Mouse (Mus musculus) T-cell, adult 2 months (primary cell): ENCODE results near the gene Cluh.

Source experiments
- DNase-seq: peaks from one replicate; pipeline ENCODE4 v3.0.0; 2022; ENCODE audit warnings: low spot score

The Cluh gene

DNA sequence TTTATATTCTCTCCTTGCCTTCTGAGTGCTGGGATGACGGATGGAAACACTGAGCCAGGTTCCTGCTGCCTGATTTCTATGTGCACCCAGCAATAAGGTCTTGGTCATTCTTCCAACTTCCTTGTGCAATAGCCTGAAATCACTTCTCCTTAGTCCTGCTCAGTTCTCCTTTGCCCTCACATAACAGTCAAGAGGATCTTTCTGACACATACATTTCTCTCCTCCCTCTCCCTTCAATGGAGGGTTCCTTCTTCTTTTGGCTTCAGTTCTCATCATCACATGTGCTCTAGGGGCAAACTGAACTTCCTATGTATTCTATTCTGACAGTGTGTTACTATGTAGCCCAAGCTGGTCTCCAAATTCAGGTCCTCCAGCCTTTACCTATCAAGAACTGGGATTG lies 1.3 kb upstream of the Cluh start:
- no peak for DNase-seq

DNA sequence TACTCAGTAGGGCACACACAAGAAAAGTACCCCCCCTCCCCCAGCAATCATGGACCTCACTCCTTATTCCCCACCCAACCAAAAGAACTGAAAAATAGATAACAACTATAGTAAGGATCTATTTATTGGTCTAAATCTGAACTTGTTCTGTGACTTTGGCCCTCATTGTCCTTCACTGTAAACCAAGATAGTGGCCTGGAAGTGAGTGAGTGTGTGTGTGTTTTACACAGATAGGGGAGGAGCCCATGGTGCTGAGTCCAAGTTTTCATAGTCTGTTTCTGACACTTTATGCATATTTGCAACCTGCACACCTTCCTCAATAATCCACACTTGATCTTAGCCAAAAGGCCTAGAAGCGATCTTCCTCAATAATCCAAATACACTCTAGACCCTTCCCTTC lies 619 bp upstream of the Cluh start:
- DNase-seq: no peak

DNA sequence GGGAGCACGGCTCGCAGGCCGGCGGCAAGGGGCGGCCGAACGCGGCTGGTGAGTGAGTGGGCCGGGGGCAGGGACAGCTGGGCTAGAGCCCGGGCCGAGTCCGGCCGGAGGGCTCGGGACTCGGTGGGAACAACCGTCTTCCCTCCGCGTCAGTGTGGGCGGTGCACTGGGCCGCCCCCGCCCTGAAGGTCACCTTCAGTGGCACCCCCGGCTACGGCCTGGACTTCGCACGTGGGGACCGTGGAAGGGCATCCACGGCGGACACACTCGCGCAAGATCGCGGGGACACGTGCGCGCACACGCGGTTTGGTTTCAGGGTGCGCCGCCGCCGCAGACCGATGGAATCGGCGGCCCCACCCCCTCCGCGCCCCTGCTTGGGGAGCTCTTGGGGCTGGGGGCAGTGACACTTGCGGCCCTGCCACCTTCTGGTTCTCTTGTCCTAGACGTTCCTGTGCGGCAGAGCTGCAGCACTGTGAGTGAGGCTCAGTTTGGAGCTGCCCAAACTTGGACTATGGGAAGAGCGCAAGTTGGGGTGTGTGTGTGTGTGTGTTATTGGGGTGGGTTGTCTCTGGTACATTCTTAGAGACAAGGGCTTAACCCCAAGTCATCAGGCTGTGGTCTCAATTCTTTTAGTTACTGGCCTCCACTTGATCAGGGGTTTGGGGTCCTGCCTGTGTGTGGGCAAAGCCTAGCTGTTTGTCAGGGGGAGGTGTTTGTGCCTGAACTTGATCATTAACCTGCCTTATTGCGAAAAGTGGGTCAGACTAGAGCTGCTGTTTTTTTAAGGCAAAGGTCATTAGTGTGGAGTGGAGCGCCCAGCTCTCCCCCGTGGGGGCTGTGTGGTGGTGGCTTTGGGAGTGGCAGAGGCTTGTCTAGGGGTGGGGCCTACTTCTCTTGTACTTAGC lies 604 bp downstream of the Cluh start:
- DNase-seq: peak; percentile 20

GRCm38 (mm10) chr11:74650576-74651100 lies 1.3 kb downstream of the Cluh start:
- no peak for DNase-seq

GRCm38 (mm10) chr11:74652791-74653191 lies 3.5 kb downstream of the Cluh start:
- DNase-seq: no peak

GRCm38 (mm10) chr11:74653385-74653784 lies 4.1 kb downstream of the Cluh start:
- no peak for DNase-seq

GRCm38 (mm10) chr11:74655941-74656340 lies 6.6 kb downstream of the Cluh start:
- no peak for DNase-seq

DNA sequence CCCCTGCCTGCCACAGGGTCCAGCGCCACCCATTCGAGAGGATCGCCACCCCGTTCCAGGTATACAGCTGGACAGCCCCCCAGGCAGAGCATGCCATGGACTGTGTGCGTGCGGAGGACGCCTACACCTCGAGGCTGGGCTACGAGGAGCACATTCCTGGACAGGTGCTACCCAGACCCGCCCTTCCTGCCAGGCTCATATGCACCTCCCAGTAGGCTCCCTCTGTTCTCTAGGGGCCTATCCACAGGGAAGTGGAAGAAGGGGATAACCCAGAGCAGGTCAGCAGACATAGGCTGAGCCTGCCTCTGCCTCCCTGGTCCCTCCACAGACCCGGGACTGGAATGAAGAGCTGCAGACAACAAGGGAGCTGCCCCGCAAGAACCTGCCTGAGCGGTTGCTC lies 11.0 kb downstream of the Cluh start:
- DNase-seq: no peak

GRCm38 (mm10) chr11:74661641-74662040 lies 12.3 kb downstream of the Cluh start:
- DNase-seq: no peak

DNA sequence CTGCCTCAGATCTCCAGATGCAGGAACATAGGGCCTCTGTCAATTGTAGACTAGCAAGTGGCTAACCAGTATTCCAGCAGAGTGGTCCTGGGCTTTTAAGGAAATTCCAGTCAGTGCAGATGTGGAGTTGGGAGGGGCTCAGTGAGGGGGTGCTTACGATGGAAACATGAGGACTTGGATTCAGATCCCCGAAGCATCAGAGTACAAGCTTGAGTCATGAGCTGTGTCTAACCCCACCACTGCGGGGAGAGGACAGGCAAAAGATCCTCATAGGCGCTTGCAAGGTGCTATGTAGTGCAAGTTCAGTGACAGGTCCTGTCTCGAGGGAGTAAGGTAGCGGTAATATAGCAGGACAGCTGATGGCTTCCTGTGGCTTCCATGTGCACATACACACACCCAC lies 12.9 kb downstream of the Cluh start:
- DNase-seq: no peak

GRCm38 (mm10) chr11:74664279-74664678 lies 15.0 kb downstream of the Cluh start:
- no peak for DNase-seq

- DNase-seq: no peak
These were observed 15.6 kb downstream of the Cluh start for GRCm38 (mm10) chr11:74664906-74665305.

- no peak for DNase-seq
These were observed 16.5 kb downstream of the Cluh start for GRCm38 (mm10) chr11:74665631-74666283.

DNA sequence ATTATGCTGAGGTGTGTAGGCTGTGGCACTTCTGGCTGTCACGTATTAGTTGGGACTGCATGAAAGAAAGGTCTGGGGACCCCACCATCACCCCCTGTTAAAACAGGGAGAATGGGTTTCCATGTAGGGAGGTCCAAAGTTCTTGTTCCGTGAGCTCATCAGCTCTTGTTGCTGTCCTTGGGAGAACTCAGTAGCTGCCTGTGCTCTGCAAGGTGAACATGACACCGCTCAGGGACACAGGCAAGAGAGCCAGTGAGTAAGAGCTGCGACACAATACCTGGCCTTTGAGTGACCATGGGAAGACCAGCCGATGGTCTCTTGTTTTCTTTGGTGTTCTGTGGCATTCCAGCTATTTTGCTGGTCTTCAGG lies 17.0 kb downstream of the Cluh start:
- DNase-seq: no peak

GRCm38 (mm10) chr11:74666776-74667581 lies 17.7 kb downstream of the Cluh start:
- DNase-seq: no peak

- no peak for DNase-seq
These were observed 18.3 kb downstream of the Cluh start for GRCm38 (mm10) chr11:74667582-74668010.

GRCm38 (mm10) chr11:74668466-74668865 lies 19.2 kb downstream of the Cluh start:
- no peak for DNase-seq

DNA sequence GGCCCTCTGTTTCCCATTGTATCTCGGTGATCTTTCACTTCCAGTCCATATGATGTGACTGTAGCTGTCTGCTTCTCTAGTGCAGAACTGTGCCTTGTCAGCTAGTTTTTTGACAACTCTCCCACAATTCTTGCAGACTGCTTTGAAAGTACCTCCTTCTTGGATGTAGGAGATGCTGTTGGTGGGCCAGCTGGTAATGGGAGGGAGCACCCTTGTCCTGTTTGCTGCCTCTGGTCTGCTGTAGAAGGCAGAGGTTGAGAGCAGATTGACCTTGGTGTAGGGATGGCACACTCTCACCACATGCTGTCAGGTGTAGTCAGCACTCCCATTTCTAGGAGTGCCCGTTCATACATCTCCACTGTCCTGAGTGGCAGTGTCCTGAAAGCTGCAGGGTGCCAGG lies 19.7 kb downstream of the Cluh start:
- DNase-seq: no peak

DNA sequence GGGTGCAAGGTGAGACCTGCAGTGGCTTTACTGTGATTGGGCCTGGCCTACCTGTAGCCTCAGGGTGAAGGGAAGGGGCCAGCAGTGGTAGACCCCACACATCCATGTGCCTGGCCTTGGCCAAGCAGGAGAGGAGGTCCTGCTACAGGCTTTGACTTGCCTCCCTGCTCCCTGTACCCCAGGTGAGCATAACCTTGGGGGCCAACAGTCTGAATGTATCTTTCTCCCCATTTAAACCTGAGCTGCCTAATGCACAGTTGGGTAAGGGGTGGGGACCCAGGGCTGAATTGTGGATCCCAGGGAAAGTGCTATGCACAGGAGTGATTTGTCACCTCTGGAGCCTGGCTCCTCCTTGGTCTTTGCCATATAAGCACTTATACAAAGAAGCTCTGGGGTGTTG lies 20.9 kb downstream of the Cluh start:
- no peak for DNase-seq

- DNase-seq: no peak
These were observed 21.7 kb downstream of the Cluh start for GRCm38 (mm10) chr11:74671013-74671412.

DNA sequence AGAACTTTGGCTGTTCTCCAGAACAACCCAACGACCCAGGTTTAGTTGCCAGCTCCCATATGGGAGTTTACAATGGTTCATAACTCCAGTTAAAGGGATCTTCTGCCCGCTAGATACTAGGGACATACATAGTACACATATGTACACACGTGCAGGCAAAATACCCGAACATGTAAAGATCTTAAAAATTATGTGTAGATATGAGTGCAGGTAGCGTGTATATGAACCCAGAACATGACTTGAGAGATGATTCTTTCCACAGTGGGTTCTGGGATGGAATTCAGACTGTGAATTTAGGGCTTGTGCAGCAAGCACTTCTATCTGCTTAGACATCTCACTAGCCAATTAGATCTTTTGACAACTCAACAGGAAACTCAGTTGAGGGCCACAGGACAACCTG lies 22.5 kb downstream of the Cluh start:
- DNase-seq: no peak

DNA sequence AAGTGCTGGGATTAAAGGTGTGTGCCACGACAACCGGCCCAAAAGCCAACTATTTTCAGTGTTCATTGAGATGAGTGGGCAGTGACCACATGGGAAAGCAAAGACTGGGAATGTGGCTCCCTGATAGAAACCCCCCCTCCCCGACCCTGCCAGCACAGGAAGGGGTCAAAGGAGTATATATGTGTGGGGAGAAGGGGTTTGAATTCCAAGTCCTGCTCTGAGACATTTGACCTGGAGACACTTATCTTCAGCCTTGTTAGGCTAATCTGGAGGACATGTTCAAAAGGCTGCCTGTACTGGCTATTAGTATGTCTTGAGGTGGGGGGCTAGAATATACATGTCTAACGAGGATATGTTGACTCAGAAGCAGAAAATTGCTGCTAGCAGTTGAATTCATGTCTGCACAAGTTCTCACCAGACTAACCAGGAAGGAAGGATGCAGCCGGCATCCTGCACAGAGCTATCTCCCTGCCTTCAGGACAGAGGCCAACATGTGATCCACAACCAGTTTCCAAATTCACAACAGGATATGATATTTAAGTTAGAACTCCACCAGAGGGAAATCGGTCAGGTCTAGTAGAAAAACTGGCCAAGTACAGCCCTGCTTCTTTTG lies 23.7 kb downstream of the Cluh start:
- no peak for DNase-seq
